Mouse (Mus musculus) left cerebral cortex, adult 18-20 months (tissue): Measurements from ENCODE around the gene Ska2. TPM values are rescaled to one million over a fixed set of nuclear protein-coding genes. Genes with fewer than 3 reads are reported as not detected.
A peak's percentile ranks its signal among the peaks of the same experiment; 100 is the strongest.

Experiments used
- DNase-seq, 2 experiments: peaks; one replicate each; pipeline ENCODE4 v3.0.0; 2021 to 2022; ENCODE audit warnings: low spot score in 2 of 2, mixed read lengths in 1 of 2
- long read RNA-seq, 2 experiments: library from polyadenylated mRNA; stranded (forward); transcript quantifications; one replicate each; pipeline ENCODE4 v2.0.0; 2021
- total RNA-seq, 2 experiments: library from RNA; stranded (reverse); gene quantifications; 2 replicates each; pipeline ENCODE4 v1.2.3; 2021

The Ska2 gene
- total RNA-seq: 10 to 100 TPM; 11.6 to 13.6 TPM
- long read RNA-seq, experiment 1, transcript Ska2-201 (4 exons, 3,037 nt): major isoform, 5 of 6 reads
- long read RNA-seq, experiment 1, partial matches to known transcripts: 0 of 6 reads
- long read RNA-seq, experiment 1, other reads (novel, unspliced or antisense): 1 of 6 reads
- long read RNA-seq, experiment 2, partial matches to known transcripts: 0 of 1 reads
- long read RNA-seq, experiment 2, other reads (novel, unspliced or antisense): 0 of 1 reads

DNA sequence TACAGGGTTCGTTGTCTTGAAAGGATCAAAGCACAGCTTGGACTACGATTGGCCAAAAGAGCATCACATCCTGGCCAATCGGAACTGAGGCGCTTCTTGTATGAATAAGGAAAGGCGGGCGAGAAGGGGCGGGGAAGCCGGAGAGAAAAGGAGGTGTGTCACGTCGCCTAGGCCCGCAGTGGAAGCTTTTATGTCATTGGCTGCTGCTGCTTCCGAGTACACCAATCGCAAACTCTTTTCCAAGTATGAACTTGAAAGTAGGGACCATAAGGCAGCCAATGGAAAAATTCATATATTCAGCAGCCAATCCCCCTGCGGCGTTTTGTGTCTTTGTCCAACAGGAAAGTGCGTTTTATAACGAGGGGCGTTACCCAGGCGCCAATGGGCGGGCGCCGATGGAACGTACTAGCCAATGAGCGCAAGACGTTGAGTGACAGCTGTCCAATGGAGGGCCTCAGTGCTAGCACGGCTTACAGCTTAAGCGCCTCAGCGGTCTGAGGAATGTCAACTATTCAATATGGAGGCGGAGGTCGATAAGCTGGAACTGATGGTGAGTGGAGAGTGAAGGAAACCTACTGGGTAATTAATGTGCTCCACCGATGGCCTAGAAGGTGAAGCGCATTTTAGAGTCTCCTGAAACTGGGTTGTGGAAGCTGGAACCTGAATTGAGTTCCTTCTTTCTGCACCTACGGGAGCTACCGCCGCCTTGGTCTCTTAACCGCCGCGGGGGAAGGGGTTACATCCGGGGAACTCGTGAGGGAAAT, at the start of gene Ska2:
Ska2 (plus strand) TSS at position 480 of the 764 bp plus-strand sequence.
- peak; percentile 90 to 96 for DNase-seq

DNA sequence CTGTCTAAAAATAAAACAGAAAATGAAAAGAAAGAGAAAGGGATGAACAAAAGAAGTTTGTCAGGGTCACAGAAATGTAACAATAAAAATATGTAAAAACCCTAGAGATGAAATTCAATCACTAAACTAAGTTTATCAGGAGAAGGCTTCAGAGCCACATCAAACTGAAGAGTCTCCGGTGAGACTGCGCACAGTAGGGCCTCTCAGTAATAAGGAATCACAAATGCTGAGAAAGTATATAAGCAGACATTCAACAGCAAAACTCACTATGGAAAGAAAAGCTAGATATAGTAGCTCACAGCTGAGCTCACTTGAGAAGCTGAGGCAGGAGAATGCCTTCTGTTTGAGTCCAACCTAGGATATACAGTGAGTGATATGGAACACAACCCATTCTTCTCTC, 48.6 kb upstream of the Ska2 start:
- no peak for DNase-seq

DNA sequence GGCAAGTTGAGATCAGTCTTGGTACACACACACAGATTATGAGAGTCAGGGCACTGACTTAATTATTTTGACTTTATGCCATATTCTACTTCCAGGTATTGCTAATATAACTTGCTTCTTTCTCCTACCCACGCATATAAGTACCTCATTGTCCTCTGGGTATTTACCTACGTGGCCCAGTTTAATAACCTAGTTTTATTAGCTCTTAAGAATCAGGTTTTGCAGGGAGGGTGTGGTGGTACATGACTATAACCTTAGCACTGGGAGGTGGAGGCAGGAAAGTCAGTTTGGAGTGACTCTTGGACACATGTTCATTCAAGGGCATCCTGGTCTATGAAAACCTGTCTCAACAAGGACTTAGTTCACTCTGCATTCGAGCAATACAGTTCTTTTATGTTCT, 46.9 kb upstream of the Ska2 start:
- no peak for DNase-seq

DNA sequence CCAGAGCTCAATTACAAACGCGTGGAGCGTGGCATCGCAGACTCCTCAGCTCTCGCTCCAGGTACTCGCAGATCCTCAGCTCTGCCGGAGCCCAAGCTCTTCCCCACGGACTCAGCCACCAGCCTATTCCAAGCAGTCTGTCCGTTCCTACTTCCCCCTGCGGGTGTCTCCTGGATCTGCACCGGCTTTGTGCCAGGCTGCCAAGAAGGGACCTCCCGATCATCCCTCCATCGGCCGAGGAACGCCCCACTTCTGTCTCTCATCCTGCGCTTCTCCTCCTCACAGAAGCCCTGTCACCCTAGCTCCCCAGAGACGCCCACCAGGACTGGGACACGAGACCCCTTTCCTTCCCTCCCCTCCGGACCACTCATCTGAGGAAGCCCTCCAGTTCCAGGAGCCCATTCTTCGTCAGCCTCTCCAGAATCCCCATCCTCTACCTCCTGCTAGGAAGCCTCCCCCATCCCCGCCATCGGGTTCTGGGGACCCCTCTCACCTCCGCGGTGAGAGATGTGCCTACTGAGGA, 35.6 kb upstream of the Ska2 start:
- peak; percentile 66 to 74 for DNase-seq

DNA sequence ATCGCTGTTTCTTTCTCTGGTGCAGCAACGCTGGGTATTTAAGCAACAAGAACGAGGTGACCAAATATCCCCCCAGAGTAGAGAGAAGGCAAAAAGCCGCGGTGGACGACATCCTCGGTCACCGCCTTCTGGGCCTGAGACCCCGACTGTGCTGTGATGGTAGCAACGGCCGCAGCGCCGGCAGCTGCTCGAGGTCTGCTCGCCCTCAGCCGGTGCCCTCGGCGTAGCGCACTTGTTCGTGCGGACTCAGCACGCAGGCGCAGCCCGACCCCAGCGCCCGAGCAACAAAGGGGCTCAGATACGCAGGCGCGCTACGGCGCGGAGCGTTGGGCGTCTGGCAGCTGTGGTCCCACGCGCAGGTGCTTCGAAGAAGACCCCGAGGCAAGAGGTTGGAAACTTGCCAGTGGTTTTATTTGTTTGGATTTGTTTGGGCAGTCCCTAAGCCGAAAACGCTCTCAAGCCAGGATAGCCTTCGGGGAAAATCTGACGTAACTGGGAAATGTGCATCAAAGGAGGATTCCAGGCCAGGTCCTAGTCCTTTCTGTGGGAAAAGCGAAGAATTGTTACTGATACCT, 35.1 kb upstream of the Ska2 start, which contains the start of gene Gdpd1:
Gdpd1 (minus strand) TSS at position 197 of the 575 bp plus-strand sequence.
- peak; percentile 85 to 91 for DNase-seq

DNA sequence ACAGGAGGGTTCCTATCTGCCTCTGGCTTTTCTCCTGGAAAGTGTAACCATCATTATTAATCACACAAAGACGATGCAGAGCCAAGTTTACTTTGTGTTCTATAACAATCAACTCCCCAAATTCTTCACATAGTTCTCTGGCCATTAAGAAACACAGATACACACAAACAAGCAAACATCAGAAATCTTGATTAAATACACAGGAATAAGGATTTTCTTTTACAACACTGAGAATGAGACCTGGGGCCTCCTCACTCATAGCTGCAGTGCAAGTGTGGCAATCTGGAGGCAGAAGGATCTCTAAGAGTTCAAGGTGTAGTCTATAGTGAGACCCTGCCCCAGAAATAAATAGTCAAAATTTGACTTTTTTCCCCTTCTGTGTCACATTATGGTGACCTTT, 25.3 kb upstream of the Ska2 start:
- DNase-seq: no peak

DNA sequence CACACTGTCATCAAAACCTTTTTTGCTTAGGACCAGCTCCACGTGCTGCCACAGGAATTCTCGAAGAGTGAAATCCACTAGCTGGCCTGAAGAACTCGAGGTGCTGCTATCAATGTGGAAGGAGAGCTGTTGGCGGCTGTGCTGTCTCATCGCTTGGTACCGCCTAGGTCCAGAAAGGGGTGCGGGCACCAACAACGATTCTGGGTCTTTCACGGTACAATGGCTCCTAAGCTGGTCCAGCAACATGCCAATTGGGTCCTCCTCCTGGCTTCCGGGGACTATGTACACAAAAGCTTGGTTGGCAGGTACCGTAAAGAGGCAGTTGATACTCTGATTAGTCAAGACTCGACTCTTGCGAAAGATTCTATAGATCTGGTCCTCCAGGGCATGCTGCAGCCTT, 23.6 kb upstream of the Ska2 start:
- no peak for DNase-seq

DNA sequence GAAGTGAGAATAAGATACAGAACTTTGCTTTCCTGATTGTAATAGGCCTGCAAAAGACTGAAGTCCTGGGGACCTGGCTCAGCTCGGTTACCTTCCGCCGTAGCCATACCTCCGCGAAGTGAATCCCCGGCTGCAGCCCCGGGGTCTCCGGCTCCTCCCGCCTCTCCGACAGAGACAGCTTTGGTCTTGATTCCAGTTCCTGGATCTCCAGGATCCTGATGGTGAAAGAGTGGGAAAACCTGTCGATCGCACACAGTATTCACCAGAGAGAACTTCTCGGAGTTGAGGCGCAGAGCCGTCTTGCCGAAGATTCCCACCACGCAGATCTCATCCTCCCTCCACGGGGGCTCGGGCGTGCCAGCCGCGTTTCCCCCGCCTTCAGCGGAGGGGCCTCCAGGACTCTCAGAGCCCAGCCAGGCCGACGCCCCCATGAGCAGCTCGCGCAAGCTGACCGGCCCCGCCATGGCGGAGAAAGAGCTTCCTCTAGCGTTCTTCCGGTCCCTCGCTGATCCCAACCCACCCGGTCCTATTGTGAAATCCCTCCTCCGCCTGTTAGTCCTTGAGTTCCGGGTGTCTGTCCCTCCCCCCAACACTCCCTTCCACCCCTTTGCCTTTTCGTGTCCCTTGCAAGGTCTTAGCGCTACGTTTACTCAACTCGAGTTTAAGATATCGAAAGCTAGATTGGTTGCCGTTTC, 22.6 kb upstream of the Ska2 start, which contains the start of gene Smg8:
Smg8 (minus strand) TSS at position 485 of the 695 bp plus-strand sequence.
- DNase-seq: peak; percentile 76 to 82

DNA sequence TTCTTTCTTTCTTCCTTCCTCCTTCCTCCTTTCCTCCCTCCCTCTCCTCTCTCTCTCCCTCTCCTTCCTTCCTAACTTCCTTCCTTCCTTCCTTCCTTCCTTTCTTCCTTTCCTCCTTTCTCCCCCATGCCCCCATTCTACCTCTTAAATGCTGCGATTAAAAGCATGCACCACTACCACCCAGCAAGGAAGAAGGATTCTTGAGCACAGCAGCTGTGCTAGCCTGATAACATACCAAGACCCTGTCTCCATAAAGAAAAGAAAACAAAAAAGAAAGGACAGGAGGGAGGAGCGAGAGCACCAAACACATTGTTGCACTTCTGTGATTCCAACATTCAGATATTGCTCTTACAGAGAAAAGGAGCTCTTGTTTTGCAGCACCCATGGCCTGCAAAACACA, 21.9 kb upstream of the Ska2 start:
- DNase-seq: no peak

DNA sequence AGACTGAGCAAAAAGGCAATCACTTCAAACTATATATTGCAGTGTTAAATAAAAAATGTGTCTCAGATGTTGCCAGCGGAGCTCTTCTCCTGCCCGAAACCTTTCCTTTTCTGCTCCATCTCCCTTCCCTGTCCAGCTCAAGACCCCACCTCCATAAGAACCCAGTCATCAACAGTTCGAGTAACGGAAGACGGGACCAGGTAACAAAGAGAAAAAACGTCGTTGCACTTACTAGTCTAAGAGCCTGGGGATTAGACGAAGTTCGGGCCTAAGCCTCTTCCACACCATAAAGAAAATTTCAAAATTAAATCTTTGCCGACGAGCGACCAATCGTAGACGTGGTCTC, 652 bp upstream of the Ska2 start, which contains the start of gene Prr11:
Prr11 (minus strand) TSS at position 300 of the 346 bp plus-strand sequence.
- no peak for DNase-seq

DNA sequence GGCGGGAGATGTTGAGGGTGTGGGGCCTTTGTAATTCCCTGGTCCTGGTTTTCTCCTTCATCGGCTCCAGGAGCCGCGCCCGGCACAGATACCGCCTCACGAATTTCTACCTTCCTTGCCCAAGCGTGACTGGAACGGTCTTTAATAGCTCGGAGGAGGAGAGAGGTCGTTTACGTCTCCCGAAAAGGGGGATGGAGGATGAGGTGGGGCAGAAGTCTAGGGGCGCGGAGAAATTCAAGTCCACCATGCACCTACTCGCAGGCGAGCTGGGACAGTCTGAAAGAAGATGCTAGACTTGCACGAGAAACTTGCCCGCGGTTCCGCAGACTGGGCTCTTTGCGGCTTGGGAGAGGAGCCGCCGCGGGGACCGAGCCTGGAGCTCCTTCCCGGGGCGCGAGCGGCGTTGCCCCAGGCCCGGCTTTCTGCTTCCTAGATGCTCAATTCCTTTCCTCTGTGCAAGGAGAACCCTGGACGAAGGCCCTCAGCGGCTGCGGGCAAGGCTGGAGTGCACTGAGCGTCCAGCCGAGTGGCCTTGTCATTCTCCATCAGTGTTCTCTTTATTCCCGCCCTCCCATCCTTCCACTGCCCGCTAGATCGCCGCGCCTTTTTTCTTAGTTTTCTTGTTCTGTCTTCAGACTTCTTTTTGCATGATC, 611 bp downstream of the Ska2 start:
- peak; percentile 5 to 14 for DNase-seq

DNA sequence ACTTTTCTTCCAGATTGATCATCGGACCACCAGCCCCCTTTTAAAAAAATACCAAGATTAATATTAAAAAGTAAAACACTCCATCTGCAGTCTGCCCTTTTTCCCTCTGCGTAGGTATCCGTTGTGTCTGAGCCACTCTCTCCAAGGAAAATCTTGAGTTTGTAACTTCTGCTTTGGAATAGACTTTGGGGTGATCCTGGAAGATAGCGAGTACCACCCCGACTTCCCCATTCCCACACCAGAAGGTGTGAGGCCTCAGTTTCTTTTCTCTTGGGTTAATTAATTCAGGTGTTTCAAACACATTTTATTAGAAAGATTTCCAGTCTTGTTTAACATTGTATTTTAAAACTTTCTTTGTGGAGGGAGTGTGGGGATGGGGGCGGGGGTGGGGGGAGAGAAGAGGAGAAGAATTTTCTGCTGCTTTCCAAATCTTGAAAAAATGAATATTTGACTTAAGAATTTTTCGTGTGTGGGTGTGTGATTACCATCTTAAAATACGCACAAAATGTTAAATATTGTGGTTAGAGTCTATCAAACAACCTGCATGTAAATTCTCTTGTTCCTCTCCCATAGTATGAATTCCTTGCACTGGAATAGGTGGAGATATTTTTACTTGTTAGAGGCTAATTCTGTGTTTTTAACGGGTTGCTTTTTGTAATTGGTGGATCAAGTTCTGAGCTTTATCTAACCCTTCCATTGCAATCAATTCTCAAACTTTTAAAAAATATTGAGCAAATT, 1.3 kb downstream of the Ska2 start:
- DNase-seq: no peak

DNA sequence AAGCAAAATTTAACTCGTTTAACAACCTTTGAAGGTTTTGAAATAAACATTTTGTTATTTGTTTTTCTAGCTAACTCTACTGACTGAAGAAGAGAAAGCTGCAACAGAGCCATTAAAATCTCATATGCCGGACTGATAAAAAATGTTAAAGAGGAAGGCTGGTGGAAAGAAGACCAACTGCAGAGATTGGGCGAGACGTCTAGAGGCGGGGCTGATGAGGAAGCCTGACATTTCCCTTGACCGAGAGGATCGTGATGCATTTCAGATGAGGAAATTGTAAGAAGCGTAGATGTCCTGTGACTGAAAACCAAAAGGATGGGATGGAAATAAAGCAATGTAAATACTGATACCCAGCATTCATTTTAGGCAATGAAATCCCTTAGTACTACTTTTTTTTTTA, 12.8 kb downstream of the Ska2 start:
- DNase-seq: no peak

DNA sequence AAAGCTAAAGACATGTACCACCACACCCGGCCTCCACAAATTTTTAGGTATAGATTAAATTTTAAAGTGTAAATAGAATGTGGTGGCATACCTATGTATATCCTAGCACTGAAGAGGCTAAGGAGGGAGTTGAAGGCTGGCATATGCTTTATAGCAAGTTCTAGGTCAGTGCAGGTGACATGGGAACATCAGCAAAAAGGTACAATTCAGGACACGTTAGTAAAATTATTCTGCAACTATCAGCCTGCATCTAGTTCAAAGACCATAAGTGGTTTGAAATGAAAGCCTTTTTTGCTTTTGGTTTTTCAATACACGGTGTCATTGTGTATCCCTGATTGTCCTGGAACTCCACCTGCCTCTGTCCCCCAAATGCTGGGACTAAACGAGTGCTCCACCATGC, 16.5 kb downstream of the Ska2 start:
- no peak for DNase-seq

DNA sequence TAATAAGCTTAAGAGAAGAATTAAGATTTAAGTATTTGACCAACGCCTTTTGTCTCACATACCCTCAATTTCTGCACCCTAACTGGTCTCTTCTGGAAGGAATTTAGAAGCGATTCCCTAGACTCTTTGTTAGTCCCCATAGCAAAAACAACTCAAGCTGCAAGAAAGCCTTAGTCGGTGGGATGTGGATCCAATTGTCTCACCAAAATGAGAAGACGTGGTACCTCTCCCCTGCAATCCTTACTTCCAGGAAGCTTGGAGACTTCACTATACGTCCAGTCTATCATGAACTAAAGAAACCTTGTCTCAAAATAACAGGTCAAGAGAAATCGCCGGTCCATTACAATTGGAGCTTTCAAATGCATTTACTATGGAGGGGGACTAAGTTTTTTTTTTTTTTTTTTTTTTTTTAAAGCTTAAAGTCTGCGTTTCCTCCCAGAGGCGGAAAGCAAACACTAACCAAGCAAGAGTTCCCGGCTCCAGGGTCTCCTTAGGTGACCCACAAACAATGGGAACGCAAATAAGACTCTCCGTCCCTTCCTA, 17.3 kb downstream of the Ska2 start:
- no peak for DNase-seq

DNA sequence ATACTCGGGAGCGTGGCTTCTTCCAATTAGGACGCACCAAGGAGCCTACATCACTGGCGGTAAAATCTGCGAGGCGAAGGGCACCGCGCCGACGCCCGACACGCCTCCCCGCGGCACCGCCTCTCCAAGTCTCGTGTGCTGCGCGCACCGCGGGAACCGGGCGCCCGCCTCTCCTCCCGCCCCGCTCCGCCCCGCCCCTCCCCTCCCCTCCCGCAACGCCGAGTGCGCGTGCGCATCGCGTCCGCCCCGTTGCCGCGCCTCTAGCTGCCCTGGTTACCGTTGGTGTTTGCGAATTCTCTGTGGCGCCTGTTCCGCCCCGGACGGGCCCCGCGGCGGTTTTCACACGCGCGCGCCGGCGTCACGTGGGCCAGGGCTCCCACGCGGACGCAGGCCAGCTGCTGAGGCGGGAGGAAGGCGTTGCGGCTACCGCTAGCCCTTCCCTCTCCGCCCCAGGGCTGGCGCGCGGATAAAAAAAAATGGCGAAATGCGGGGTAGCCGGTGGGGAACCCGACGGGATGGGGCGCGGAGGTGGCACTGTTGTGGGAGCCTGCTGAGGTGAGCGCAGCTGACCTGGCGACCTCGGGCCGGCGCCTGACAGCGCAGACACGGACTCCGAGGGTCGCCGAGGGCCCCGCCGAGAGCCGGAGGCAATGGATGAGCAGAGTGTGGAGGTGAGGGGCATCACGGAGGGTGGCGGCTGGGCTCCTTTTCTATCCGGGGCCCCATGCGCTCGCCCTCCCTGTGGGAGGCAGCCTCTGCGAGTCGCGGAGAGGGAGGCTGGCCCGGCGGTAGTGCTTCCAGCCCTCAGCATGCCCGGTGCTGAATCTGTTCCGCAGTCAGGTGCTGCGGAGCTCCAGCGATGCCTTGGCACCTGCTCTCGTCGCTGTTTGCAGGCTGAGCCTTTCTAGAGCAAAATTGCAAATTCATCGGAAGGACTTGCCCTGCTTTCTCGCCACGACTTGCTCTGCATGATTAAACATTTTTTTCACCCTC, 18.1 kb downstream of the Ska2 start, which contains the start of gene Trim37:
Trim37 (plus strand) TSS at position 254 of the 993 bp plus-strand sequence.
- DNase-seq: peak; percentile 83 to 91

DNA sequence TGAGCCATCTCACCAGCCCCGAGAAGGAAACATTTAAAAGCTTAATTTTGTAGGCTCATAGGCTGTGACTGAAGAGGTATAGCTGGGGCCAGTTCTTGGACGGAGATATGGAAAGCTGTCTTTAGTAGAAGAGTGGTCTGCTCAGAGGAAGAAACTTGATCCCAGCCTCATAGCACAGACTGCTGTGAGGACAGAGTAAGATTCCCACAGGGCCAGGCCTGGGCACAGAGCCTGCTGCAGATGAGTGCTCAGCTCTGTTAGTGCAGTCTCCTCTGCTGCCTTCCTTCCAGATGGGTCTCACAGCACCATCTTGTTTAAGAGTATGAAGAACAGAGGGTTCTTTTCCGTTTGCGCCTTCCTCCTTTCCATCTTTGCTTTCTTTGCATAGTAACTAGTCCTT, 27.2 kb downstream of the Ska2 start:
- DNase-seq: no peak

DNA sequence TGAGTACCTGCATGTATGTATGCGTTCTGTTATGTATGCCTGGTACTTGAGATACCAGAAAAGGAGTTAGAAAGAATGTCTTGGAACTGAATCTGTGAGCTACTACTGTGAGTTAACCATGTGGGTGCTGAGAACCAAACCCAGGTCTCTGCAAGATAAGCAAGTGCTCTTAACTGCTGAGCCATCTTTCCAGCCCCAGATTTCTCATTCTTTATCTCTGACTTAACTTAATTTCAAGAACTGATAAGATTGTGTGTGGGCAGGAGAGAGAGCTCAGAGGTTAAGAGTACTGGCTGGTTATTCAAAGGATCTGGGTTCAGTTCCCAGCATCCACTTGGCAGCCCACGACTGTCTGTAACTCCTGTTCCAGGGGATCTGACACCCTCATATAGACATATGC, 49.0 kb downstream of the Ska2 start:
- no peak for DNase-seq

DNA sequence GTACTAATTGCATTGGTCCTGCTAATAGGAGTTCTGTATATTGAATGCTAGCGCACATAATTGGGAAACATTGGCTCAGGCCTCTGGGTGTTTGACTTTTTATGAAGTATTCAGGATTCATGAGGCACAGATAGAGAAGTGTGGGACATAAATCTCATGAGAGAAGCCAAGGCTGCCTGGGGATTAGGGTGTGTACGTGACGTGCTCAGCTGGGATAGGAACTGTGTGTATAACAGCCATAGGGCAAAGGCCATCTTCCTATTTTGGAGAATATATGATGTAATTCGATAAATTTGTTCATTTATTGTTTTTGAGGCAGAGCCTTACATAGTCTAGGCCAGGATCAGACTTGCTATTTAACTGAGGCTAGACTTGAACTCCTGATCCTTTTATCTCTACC, 53.7 kb downstream of the Ska2 start:
- no peak for DNase-seq
